ENCODE assay signal across 10 mouse cellular contexts in genomic region chr15:86061221-86061620, GRCm38 (mm10). TPM values are rescaled to one million over a fixed set of nuclear protein-coding genes. Genes with fewer than 3 reads are reported as not detected.
DNase-seq lines count a peak whose midpoint lies in the region; ATAC-seq lines count a peak whose summit lies in the region.
"Had no signal": no experiment of that assay in that cellular context is flagged by ENCODE, and none has a peak within 500 bp of the region (broad histone marks: within the 10 kb centered on the region; RNA-seq: fewer than 3 reads in every experiment).

No protein-coding gene starts in this region.

- H3K36me3 ChIP-seq in kidney, embryonic 15.5 days = no peaks in the 10 kb centered on the region
- H3K36me3 ChIP-seq in forebrain, embryonic 14.5 days (ENCODE audit: control insufficient read depth, insufficient read depth, low read length) = no peaks in the 10 kb centered on the region
- no peaks in the 10 kb centered on the region for H3K36me3 ChIP-seq in neural tube, embryonic 15.5 days

- 0 out of 2 replicates have a peak overlapping the region, but pooled peaks have one; percentile 17 for H3K4me2 ChIP-seq in kidney, embryonic 15.5 days
- H3K4me2 ChIP-seq in forebrain, embryonic 14.5 days (ENCODE audit: low read length) = peak overlapping the region; percentile 94
- H3K4me2 ChIP-seq in neural tube, embryonic 15.5 days = peak overlapping the region; percentile 74

- H3K9ac ChIP-seq in kidney, embryonic 15.5 days = no peak overlapping the region
- H3K9ac ChIP-seq in forebrain, embryonic 14.5 days (ENCODE audit: low read length) = peak overlapping the region; percentile 97
- peak overlapping the region; percentile 96 for H3K9ac ChIP-seq in neural tube, embryonic 15.5 days (replicated peaks)

- WGBS in kidney, embryonic 15.5 days = 85% methylated on average over 7 of the region's 7 CpGs
- WGBS in forebrain, embryonic 14.5 days = 93% methylated on average over 7 of the region's 7 CpGs
- 86% methylated on average over 7 of the region's 7 CpGs for WGBS in neural tube, embryonic 15.5 days

- DNase-seq in kidney, adult 8-10 months = no peak
- DNase-seq in forebrain, embryonic 14.5 days (ENCODE audit: low spot score) = no peak
- DNase-seq in induced T-regulatory cell, adult 2 months (ENCODE audit: low read depth) = peak; percentile 49
- DNase-seq: adrenal gland, postnatal 10 days; cerebellum, postnatal 10 days; kidney, adult 9 months had no signal

- peak overlapping the region; percentile 41; the same call in 1 of the 2 replicates for H3K27ac ChIP-seq in kidney, embryonic 15.5 days
- H3K27ac ChIP-seq in forebrain, embryonic 14.5 days (ENCODE audit: low read depth, low read length) = no peak overlapping the region
- 0 out of 2 replicates have a peak overlapping the region, but pooled peaks have one; percentile 2 for H3K27ac ChIP-seq in neural tube, embryonic 15.5 days (replicated peaks)

- ATAC-seq in kidney, embryonic 15.5 days (replicated peaks; ENCODE audit: low FRiP score) = no peak
- no peak for ATAC-seq in forebrain, embryonic 14.5 days
- no peak for ATAC-seq in neural tube, embryonic 15.5 days (ENCODE audit: low FRiP score)
- ATAC-seq in erythroid progenitor cell, adult 5-6 weeks (replicated peaks; ENCODE audit: low FRiP score, poor library complexity, severe bottlenecking) = no peak
- ATAC-seq in megakaryocyte, adult 5-6 weeks (ENCODE audit: poor library complexity, severe bottlenecking) = no peak

- no peak overlapping the region for H3K4me3 ChIP-seq in kidney, embryonic 15.5 days (replicated peaks)
- H3K4me3 ChIP-seq in forebrain, embryonic 14.5 days (ENCODE audit: low read depth, low read length) = peak overlapping the region; percentile 94
- H3K4me3 ChIP-seq in neural tube, embryonic 15.5 days (replicated peaks) = peak overlapping the region; percentile 84

- H3K9me3 ChIP-seq in kidney, embryonic 15.5 days (replicated peaks) = no peaks in the 10 kb centered on the region
- H3K9me3 ChIP-seq in forebrain, embryonic 14.5 days (replicated peaks; ENCODE audit: control insufficient read depth, low read length) = no peaks in the 10 kb centered on the region
- no peaks in the 10 kb centered on the region for H3K9me3 ChIP-seq in neural tube, embryonic 15.5 days (replicated peaks)

- H3K27me3 ChIP-seq in kidney, embryonic 15.5 days = no peaks in the 10 kb centered on the region
- H3K27me3 ChIP-seq in forebrain, embryonic 14.5 days (replicated peaks; ENCODE audit: control insufficient read depth, insufficient read depth, low read length) = no peaks in the 10 kb centered on the region
- H3K27me3 ChIP-seq in neural tube, embryonic 15.5 days (replicated peaks) = no peaks in the 10 kb centered on the region

- H3K4me1 ChIP-seq in kidney, embryonic 15.5 days = peaks cover 86% of the 10 kb centered on the region
- peaks cover 40% of the 10 kb centered on the region for H3K4me1 ChIP-seq in forebrain, embryonic 14.5 days (ENCODE audit: control insufficient read depth, insufficient read depth, low read length)
- peaks cover 62% of the 10 kb centered on the region for H3K4me1 ChIP-seq in neural tube, embryonic 15.5 days

RNA-seq across cellular contexts. Expression of gene Gramd4, which starts 3.7 kb away (rescaled TPM):
- 14.1 and 17.4 TPM in 2 replicates for polyA plus RNA-seq in kidney, embryonic 15.5 days (2015; fragmentation: Nextera tagmentation; extraction: Ambion mirVana)
- polyA plus RNA-seq in forebrain, embryonic 14.5 days (2014; fragmentation: Nextera tagmentation; extraction: Ambion mirVana) = 20.7 and 28.0 TPM in 2 replicates
- 25.4 and 25.8 TPM in 2 replicates for polyA plus RNA-seq in neural tube, embryonic 15.5 days (2015; fragmentation: Nextera tagmentation; extraction: Ambion mirVana)
- total RNA-seq in erythroid progenitor cell, adult 5-6 weeks (2015; ENCODE audit: low replicate concordance) = 10.8 and 16.8 TPM in 2 replicates
- total RNA-seq in erythroid progenitor cell, adult 5-6 weeks (2017; ENCODE audit: low replicate concordance) = 18.9 and 37.5 TPM in 2 replicates
- total RNA-seq in megakaryocyte, adult 5-6 weeks (2015) = 11.5 and 13.1 TPM in 2 replicates
- total RNA-seq in megakaryocyte, adult 5-6 weeks (2017) = 36.8 and 46.0 TPM in 2 replicates

RNA-seq across cellular contexts. Expression of gene Celsr1, which starts 27.6 kb away (rescaled TPM):
- 3.7 and 3.9 TPM in 2 replicates for polyA plus RNA-seq in kidney, embryonic 15.5 days (2015; fragmentation: Nextera tagmentation; extraction: Ambion mirVana)
- polyA plus RNA-seq in forebrain, embryonic 14.5 days (2014; fragmentation: Nextera tagmentation; extraction: Ambion mirVana) = 8.6 and 9.6 TPM in 2 replicates
- 0.88 and 1.4 TPM in 2 replicates for polyA plus RNA-seq in neural tube, embryonic 15.5 days (2015; fragmentation: Nextera tagmentation; extraction: Ambion mirVana)
- 1.1 and 1.3 TPM in 2 replicates for total RNA-seq in erythroid progenitor cell, adult 5-6 weeks (2015; ENCODE audit: low replicate concordance)
- 0.30 and 0.39 TPM in 2 replicates for total RNA-seq in erythroid progenitor cell, adult 5-6 weeks (2017; ENCODE audit: low replicate concordance)
- total RNA-seq in megakaryocyte, adult 5-6 weeks (2015) = 1.0 and 1.2 TPM in 2 replicates
- 1.2 and 4.4 TPM in 2 replicates for total RNA-seq in megakaryocyte, adult 5-6 weeks (2017)

Comparison
In these comparisons a context has a peak if more than half of its experiments do, and no peak if none do; other contexts are left out.
1. H3K4me2 ChIP-seq: peak in every context shown above with its lines; median percentile 94 in forebrain, embryonic 14.5 days; 74 in neural tube, embryonic 15.5 days; 17 in kidney, embryonic 15.5 days.